Mouse (Mus musculus) heart, postnatal 25 days (tissue): Measurements from ENCODE around the gene Gabbr2. TPM values are rescaled to one million over a fixed set of nuclear protein-coding genes. Genes with fewer than 3 reads are reported as not detected.
A peak's percentile ranks its signal among the peaks of the same experiment; 100 is the strongest.

Source experiments
- DNase-seq: peaks from one replicate; pipeline ENCODE4 v3.0.0; 2022; ENCODE audit warnings: low spot score
- intact Hi-C: fragments of 180-260 bp; cut with DNase I; formaldehyde crosslinking; loops from one replicate; pipeline ENCODE4 v1.15.1; 2025
- total RNA-seq, 2 experiments: library from RNA; stranded (reverse); gene quantifications; 2 replicates each; pipeline ENCODE4 v1.2.3; 2021

Gene Gabbr2
- total RNA-seq, 2 experiments from 2014 or later: 0.11 TPM; not detected in 1

DNA sequence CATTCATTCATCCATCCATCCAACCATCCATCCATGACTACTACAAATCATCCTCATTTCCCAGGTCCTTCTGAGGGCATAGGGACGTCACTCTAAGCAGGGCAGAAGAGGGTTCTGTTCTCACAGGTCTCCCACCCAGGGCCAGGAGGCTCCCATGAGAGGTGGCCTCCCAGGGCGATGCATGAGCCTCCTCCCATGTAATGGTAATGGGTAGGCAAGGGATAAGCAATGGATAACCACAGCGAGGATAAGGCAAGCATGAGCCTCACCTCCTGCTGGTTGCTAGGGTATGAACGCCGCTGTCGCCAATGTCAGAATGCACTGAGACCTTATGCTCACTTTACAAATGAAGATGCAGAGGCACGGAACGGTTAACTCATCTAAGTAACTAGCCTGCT, 301.7 kb downstream of the Gabbr2 start:
- intact Hi-C loops: no loop called here
- no peak for DNase-seq

DNA sequence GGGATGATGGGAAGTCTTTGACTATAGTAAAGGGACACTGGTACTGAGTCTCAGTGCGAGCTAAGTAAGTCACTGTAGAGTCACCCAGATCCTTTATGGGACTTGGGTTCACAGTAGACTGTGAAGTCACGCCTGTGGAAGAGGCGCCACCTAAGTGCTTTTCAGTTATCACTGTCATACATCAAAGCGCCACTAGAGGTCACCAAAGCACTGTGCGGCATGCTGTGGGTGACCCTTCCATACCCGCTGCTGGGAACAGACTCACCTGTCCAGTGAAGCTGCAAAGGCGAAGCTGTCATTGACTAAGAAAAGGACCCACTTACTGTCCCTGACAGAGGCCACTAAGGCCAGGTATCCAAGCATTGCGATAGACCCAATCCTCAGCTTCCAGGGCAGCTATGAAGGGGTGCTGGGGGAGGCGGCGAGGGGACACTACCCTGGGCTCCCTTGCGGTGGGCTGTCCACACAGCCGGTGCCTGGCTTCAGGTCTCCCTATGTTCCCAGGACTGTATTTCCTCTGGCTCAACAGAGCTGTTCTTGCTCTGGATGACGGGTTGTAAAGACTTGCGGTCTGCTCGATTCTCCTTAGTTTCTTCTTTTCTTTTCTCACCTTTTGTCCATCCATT, 302.2 kb downstream of the Gabbr2 start:
- intact Hi-C loops: loop anchor here (1.0 to 10.0 kb wide), 4 partner anchors 331 to 715 kb away; no protein-coding TSS in a partner anchor
- no peak for DNase-seq

DNA sequence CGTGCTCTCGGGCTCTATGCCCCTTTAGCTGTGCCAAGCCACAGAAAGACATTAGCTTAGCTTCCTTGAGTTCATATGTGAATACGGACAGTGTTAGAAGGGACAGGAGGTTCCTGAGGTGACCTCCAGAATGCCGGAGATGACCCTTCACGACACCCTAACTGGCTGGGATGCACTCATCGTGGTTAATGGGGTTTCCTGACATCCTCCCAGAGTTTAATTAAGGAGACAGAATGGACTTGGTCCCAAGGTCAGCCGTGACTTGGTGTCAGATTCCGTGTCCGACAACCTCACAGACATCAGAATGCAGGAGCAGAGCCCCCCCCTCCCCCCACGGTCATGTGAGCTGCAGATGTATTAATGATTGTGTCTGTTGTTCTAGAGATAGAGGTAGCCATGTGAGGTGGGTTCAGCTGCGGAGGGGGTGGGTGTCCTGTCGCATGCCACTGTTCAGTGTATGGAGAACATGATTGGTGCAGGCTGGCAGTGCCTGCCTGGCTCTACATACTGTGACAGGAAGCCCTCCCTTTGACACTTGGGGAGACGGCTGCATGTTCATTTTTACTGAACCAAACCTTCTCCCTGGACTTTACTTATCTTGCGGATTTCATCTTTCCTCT, 303.4 kb downstream of the Gabbr2 start:
- intact Hi-C loops: loop anchor here (2.0 to 10.0 kb wide), 2 partner anchors 566 to 716 kb away; no protein-coding TSS in a partner anchor
- no peak for DNase-seq

- DNase-seq: no peak
- intact Hi-C loops: loop anchor here (10.0 kb wide), 1 partner anchor 721 kb away; no protein-coding TSS in a partner anchor
Observed at GRCm38 (mm10) chr4:46684160-46684559, 307.5 kb downstream of the Gabbr2 start.

DNA sequence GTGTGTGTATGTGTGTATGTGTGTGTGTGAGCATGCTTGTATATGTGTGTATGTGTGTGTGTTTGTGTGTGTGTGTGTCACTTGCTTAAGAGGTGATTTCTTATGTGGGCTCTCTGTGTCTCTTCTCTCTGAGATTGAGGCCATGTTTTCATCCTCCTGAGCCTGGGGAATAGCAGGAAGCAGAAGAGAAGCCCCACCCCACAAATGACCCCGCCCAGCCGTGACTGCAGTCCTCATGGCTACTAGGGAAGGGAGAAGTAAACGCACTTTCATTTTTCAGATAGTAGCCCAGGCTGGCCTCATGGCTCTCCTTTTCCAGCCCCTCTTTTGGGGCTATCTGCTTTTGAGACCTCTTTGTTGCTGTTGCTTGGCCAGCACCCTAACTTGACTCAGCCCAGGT, 315.0 kb downstream of the Gabbr2 start:
- intact Hi-C loops: no loop called here
- no peak for DNase-seq

- intact Hi-C loops: no loop called here
- DNase-seq: no peak
Observed at GRCm38 (mm10) chr4:46675992-46676391, 315.7 kb downstream of the Gabbr2 start.

DNA sequence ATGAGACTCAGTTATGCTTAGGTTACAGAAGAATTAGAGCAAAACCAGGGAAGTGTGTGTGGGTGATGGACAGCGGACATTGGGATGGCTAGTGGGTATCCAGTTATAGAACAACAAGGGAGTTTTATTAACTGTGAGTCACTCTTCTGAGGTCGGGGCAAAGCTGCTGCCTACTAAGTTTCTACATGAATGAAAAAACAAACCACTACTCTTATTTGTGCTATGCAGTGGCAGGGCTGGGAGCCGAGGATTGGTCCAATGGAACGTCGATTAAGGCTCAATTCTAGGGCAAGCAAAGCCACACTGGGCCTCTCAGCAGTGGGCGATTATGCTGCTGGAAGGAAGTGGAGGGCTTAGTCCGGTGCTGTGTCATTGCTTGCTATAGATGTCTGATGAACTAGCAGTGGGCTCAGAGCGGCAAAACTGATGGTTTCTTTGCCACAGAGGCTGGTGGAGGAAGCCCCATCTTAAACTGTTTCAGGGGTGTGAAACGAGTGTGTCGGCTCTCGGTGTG, 316.3 kb downstream of the Gabbr2 start:
- intact Hi-C loops: no loop called here
- no peak for DNase-seq

DNA sequence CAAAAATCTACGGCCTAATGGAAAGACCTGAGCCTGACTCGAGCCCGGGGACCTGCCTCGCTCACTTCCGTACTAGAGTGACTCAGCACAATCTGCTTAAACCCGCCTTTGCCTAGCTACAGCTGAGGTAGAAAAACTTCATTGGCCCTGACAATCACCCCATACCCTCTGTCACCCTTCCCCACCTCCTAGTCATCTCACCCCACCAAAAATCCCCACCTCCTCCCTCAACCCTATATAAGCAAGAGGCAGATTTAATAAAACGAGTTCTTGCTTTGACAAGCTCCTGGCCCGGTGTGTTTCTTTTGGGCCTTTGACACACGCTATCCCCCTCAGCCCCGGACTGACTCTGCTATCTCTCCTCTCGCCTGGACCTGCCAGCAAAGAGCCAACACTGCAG, 323.1 kb downstream of the Gabbr2 start:
- intact Hi-C loops: no loop called here
- no peak for DNase-seq

GRCm38 (mm10) chr4:46666420-46666819, 325.3 kb downstream of the Gabbr2 start:
- intact Hi-C loops: no loop called here
- DNase-seq: no peak

GRCm38 (mm10) chr4:46665371-46665774, 326.3 kb downstream of the Gabbr2 start:
- intact Hi-C loops: no loop called here

GRCm38 (mm10) chr4:46664123-46665009, 327.3 kb downstream of the Gabbr2 start:
- intact Hi-C loops: no loop called here
- peak; percentile 45 for DNase-seq

More at GRCm38 (mm10) chr4:46665371-46665774, 326.3 kb downstream of the Gabbr2 start:
- DNase-seq: no peak

GRCm38 (mm10) chr4:46661433-46661832, 330.2 kb downstream of the Gabbr2 start:
- intact Hi-C loops: no loop called here
- DNase-seq: no peak

DNA sequence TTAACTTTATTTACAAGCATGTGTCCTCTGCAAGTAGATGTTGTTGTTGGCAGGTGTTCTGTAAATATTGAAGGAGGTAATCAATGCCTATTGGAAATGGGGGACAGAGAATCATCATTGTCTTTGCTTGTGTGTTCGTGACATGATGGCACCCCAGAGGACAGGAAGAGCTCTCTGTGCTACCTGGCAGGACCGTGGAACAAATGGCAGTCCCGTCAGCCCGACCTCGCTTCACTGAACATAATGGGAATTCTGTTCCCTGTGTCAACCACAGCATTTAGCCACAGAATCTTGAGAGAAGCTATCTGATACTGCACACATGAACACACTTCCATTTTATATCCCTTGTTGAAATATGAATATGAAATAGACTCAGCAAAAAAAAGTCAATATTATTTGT, 332.7 kb downstream of the Gabbr2 start:
- no peak for DNase-seq
- intact Hi-C loops: loop anchor here (5.0 kb wide), 2 partner anchors 162 to 272 kb away; partner anchors contain the start of gene Trmo

- intact Hi-C loops: loop anchor here (1.0 to 5.0 kb wide), 3 partner anchors 46 to 270 kb away; partner anchors contain the start of gene Trmo
- no peak for DNase-seq
Observed at GRCm38 (mm10) chr4:46657116-46657515, 334.6 kb downstream of the Gabbr2 start.

GRCm38 (mm10) chr4:46655956-46656355, 335.7 kb downstream of the Gabbr2 start:
- intact Hi-C loops: loop anchor here (5.0 kb wide), 2 partner anchors 159 to 269 kb away; partner anchors contain the start of gene Trmo
- DNase-seq: no peak

GRCm38 (mm10) chr4:46655298-46655697, 336.4 kb downstream of the Gabbr2 start:
- no peak for DNase-seq

GRCm38 (mm10) chr4:46650086-46650753, 341.5 kb downstream of the Gabbr2 start, which contains the start of gene Tbc1d2:
Tbc1d2 (minus strand) TSS chr4:46650209.
- DNase-seq: peak; percentile 86
- intact Hi-C loops: no loop called here

More at GRCm38 (mm10) chr4:46655298-46655697, 336.4 kb downstream of the Gabbr2 start:
- intact Hi-C loops: loop anchor here (5.0 kb wide), 2 partner anchors 158 to 268 kb away; partner anchors contain the start of gene Trmo

DNA sequence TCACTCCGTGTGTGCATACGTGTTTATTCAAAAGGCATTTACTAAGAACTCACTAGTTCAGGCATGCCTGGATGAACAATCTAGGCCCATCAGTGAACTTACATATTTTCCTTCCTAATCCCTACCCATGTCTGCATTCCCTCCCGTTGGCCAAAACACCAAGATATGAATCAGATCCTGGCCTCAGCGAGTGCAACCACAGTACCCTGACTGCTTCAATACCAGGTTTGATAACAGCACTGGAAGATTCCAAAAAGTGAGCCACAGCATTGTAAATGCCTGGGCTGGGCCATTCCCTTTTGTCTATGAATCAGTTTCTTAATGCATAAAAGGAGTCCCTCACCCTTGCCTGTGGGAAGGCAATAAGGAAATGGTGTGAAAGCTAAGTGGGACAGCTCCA, 342.5 kb downstream of the Gabbr2 start:
- DNase-seq: no peak
- intact Hi-C loops: no loop called here

- intact Hi-C loops: no loop called here
- DNase-seq: no peak
Observed at GRCm38 (mm10) chr4:46643676-46644112, 348.0 kb downstream of the Gabbr2 start.
